Mouse (Mus musculus) cerebellum, postnatal 4 days (tissue): ENCODE results near the gene Cdh3.
"Not testable (repeated sequence)": the region's sequence is repeated elsewhere in the genome, so short reads cannot be mapped to it uniquely, and the experiment has no call there.

ENCODE experiments used
- DNase-seq, 2 experiments: peaks; one replicate each; pipeline ENCODE4 v3.0.0; 2022; ENCODE audit warnings: low spot score in 2 of 2, mixed read lengths in 1 of 2

Gene Cdh3

DNA sequence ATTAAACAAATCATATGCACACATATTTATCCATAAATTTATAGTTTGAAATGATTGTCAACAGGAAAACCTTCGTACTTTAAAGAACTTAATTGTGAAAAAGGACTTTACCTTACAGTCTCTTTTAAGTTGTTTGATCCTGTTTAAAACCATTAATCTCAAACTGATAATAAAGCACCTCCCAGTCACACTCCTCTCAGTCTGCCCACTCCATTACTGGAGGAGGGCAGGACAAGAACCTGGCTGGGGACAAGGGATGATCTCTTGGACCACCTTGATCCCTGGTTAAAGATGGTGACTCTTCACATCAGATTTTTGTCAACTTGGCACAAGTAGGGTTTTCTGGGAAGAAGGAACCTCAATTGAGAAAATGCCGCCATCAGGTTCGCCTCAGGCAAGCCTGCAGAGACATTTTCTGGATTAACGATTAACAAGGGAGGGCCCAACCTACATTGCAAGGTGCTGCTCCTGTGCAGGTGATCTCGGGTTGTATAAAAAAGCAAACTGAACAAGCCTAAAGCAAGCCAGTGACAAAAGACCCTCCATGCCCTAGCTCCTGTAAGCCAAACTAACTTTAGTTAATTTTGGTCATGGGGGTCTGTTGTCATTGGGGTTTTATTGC lies 61.0 kb downstream of the Cdh3 start:
- DNase-seq, result no peak

- DNase-seq, result not testable (repeated sequence)
Measured at GRCm38 (mm10) chr8:106572175-106572574, 61.5 kb downstream of the Cdh3 start.

GRCm38 (mm10) chr8:106573168-106573567 lies 62.5 kb downstream of the Cdh3 start, which contains the start of gene Gm10073:
TSS of gene Gm10073 (minus strand) at chr8:106573461.
- not testable (repeated sequence) for DNase-seq

- DNase-seq, result no peak
Measured at GRCm38 (mm10) chr8:106574283-106574682, 63.6 kb downstream of the Cdh3 start.

GRCm38 (mm10) chr8:106576849-106577555 lies 66.3 kb downstream of the Cdh3 start:
- no peak for DNase-seq

- no peak for DNase-seq
Measured at GRCm38 (mm10) chr8:106579510-106579909, 68.8 kb downstream of the Cdh3 start.

GRCm38 (mm10) chr8:106581344-106582088 lies 70.8 kb downstream of the Cdh3 start:
- DNase-seq, result no peak

GRCm38 (mm10) chr8:106584942-106585670 lies 74.4 kb downstream of the Cdh3 start:
- no peak for DNase-seq

DNA sequence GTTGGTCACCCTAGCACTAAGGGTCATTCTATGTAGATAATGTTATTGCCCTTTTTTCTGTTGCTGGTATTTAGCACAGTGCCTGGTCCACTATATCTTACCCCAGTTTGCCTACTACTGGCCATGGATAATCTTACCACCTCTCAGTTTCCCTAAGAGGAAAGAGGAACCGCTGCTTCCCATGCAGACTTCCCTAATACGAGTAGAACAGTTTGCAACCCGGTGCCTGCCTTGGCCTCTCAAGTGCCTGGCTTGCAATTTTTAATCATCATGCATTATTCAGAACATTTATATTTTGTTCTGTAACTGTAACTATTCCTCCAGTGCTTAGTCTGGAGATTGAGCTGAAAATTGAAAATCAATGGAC lies 75.0 kb downstream of the Cdh3 start:
- DNase-seq, result no peak

DNA sequence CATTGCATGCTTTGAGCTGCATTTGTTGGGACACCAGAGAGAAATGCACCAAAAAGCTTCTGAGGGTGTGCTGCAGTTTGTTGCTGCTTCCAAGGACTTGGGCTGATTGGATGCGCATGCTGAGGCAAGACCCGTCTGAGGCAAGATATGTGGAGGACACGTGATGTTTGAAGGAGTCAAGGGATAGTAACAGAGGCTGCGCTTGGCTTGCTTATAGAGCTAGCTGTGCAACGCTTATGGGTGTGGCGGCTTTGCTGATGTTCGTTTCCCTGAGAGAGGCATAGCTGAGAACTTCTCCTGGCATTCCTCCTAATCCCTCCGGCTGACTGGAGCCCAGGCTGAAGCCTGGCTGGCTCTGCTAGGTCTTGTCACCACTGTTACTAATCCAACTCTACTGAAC lies 76.2 kb downstream of the Cdh3 start:
- no peak for DNase-seq

GRCm38 (mm10) chr8:106588443-106589431 lies 78.0 kb downstream of the Cdh3 start:
- no peak for DNase-seq

- no peak for DNase-seq
Measured at GRCm38 (mm10) chr8:106592458-106592857, 81.8 kb downstream of the Cdh3 start.

- DNase-seq, result not testable (repeated sequence)
Measured at GRCm38 (mm10) chr8:106595623-106596022, 84.9 kb downstream of the Cdh3 start.

- no peak for DNase-seq
Measured at GRCm38 (mm10) chr8:106597067-106597466, 86.4 kb downstream of the Cdh3 start.

- DNase-seq, result no peak
Measured at GRCm38 (mm10) chr8:106599265-106599979, 88.7 kb downstream of the Cdh3 start.

- DNase-seq, result peak in 1 of 2 experiments; percentile 15
Measured at GRCm38 (mm10) chr8:106603131-106603819, 92.6 kb downstream of the Cdh3 start, which contains the start of gene Cdh1. TSS of gene Cdh1 (plus strand) at chr8:106603351.

- no peak for DNase-seq
Measured at GRCm38 (mm10) chr8:106603933-106604332, 93.2 kb downstream of the Cdh3 start.

DNA sequence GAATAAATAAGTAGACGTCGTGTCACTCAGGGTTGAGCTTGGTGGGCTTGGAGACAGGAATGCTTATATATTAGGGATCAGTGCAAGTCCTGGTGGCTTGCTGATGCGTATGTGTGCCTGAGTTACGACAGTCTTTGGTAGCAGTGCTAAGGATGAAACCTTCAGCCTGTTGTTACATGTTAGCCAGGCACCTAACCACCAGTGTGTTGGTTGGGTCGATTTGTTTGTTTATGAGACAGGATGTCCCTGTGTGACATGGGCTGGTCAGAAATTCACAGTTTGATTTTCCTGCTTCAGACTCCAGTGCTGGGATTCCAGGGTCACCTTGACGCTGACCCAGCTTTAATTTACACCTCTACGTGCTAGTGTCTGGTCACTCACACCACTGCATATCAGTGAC lies 95.0 kb downstream of the Cdh3 start:
- DNase-seq, result no peak

- no peak for DNase-seq
Measured at GRCm38 (mm10) chr8:106606121-106606520, 95.4 kb downstream of the Cdh3 start.
